Mouse (Mus musculus): ENCODE measurements around the gene Serpina10. TPM values are rescaled to one million over a fixed set of nuclear protein-coding genes. Genes with fewer than 3 reads are reported as not detected.
"Not testable (repeated sequence)": the region's sequence is repeated elsewhere in the genome, so short reads cannot be mapped to it uniquely, and the experiment has no call there.

Serpina10 gene
- 0.04 and 0.09 TPM in 2 replicates for polyA plus RNA-seq (2015; fragmentation: Nextera tagmentation; extraction: Ambion mirVana)

DNA sequence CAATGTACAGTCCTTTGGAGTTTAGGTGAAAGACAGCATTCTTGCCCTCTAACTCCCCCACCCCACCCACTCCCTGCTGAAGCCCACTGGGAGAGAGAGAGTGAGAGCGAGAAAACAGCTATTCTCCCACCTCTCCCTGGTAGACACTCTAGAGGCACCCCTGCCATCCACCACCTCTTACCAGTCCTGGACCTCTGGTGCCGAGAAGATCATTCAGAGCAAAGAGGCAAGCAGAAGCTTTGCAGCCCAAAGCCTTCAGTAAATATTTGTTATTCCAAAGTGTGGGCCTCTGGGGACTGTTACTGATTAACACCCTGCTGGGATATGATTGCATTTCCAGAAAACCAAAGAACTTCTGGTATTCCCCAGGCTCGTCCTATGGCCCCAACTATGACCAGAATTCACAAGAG, at the start of gene Serpina10:
TSS of gene Serpina10 (minus strand) at position 242 of the 410 bp plus-strand sequence.
- no peaks in the 10 kb centered on the region for H3K4me1 ChIP-seq
- 81% methylated on average over 3 of the region's 3 CpGs for WGBS
- H3K4me2 ChIP-seq = no peak within 1 kb of the TSS
- no peak within 1 kb of the TSS for H3K4me3 ChIP-seq
- ATAC-seq (replicated peaks) = no peak
- H3K9me3 ChIP-seq = no peaks in the 10 kb centered on the region
- H3K27me3 ChIP-seq (replicated peaks) = no peaks in the 10 kb centered on the region
- no peaks in the 10 kb centered on the region for H3K36me3 ChIP-seq (replicated peaks)
- H3K27ac ChIP-seq = no peak within 1 kb of the TSS
- H3K9ac ChIP-seq = no peak within 1 kb of the TSS

DNA sequence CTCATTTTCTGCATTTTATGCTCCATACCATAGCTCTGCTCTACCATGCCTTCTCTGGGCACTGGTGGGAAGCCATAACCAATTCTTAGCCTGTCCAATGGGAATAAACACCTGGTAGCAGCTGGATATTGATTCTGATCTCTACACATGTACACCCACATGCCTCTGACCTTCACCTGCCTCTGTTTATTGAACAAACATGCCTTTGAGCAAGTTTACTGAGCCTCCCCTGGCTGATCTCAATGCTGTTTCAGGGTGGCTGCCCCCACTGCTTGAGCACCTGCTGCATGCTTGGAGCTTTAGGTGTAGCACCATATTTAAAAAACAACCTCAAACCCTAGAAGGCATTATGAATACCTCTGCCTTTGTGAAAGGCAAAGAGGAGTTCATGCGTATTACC, 48.6 kb upstream of the Serpina10 start:
- H3K27me3 ChIP-seq (replicated peaks); H3K4me1 ChIP-seq; H3K9me3 ChIP-seq; H3K9ac ChIP-seq; H3K27ac ChIP-seq; H3K4me2 ChIP-seq; H3K4me3 ChIP-seq; H3K36me3 ChIP-seq (replicated peaks); ATAC-seq (replicated peaks): not testable (repeated sequence)
- WGBS = 91% methylated on average over 1 of the region's 1 CpGs

DNA sequence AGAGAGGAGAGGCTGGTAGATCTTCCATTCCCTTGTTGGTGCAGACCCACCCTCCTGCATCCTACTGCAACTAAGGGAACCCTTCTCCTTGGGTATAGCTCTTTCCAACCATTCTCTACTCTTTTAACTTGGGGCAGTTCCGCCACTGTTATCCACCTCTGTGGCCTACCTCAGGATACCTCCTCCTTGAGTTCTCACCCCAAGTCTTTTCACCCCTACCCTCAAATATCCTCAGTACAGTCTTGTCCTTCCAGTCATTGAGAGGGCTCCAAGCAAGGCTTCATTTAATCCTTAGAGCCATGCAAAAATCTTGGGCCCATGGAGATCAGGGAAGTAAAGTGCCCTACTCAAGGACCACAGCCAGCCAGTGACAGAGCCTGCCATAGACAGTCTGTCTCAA, 44.8 kb upstream of the Serpina10 start, which contains the start of gene Serpina16:
TSS of gene Serpina16 (minus strand) at position 101 of the 400 bp plus-strand sequence.
- Histone ChIP-seq H3K36me3 (replicated peaks) (no peaks in the 10 kb centered on the region), H3K27me3 (replicated peaks) (no peaks in the 10 kb centered on the region), H3K4me1 (no peaks in the 10 kb centered on the region), H3K9ac (no peak within 1 kb of the TSS), H3K4me2 (no peak within 1 kb of the TSS), H3K4me3 (no peak within 1 kb of the TSS), H3K27ac (no peak within 1 kb of the TSS), H3K9me3 (no peaks in the 10 kb centered on the region)
- WGBS = 98% methylated on average over 1 of the region's 1 CpGs
- no peak for ATAC-seq (replicated peaks)

DNA sequence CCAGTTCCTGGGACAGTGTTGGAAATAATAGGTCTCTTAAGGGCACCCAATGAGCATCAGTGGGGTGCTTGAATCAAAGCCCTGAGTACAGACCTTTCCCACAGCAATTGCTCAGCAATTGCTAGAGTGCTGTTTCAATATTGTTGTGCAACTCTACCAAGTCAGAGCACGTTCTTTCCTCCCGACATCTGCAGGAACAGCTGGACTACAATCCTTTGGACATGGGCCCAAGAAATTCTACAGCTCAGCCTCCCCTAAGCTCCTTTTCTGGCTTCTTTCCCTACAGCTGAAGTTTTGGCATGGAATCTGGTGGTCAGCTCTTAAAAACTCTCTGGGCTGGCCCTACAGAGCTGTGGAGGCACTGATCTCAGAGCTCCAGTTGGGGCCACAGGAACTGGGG, 41.9 kb upstream of the Serpina10 start:
- ATAC-seq (replicated peaks) = no peak
- H3K9ac ChIP-seq = no peak overlapping the region
- H3K4me2 ChIP-seq = no peak overlapping the region
- 89% methylated on average over 2 of the region's 2 CpGs for WGBS
- H3K4me3 ChIP-seq = no peak overlapping the region
- H3K4me1 ChIP-seq = no peaks in the 10 kb centered on the region
- no peaks in the 10 kb centered on the region for H3K36me3 ChIP-seq (replicated peaks)
- no peaks in the 10 kb centered on the region for H3K9me3 ChIP-seq
- no peak overlapping the region for H3K27ac ChIP-seq
- no peaks in the 10 kb centered on the region for H3K27me3 ChIP-seq (replicated peaks)

DNA sequence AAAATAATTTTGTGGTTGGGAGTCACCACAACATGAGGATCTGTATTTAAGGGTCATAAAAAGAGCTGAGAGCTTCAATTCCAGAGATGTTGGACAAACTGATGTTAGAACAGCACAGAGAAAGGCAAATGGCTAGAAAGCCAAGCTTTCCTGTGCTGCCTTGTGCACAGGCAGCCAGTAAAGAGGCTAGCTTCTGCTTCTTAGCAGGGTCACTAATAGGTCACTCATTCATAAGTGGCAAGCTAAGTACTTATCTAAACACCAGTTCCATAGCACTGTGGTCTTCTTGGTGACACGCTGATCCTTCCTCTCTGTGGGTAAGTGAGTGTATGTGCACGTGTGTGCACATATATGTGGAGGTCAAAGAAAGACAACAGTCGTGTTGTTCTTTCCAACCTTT, 40.2 kb upstream of the Serpina10 start:
- Histone ChIP-seq H3K4me2 (no peak overlapping the region), H3K9ac (no peak overlapping the region), H3K27ac (no peak overlapping the region), H3K9me3 (no peaks in the 10 kb centered on the region), H3K4me3 (no peak overlapping the region), H3K27me3 (replicated peaks) (no peaks in the 10 kb centered on the region), H3K4me1 (no peaks in the 10 kb centered on the region), H3K36me3 (replicated peaks) (no peaks in the 10 kb centered on the region)
- ATAC-seq (replicated peaks) = no peak
- 78% methylated on average over 3 of the region's 3 CpGs for WGBS

DNA sequence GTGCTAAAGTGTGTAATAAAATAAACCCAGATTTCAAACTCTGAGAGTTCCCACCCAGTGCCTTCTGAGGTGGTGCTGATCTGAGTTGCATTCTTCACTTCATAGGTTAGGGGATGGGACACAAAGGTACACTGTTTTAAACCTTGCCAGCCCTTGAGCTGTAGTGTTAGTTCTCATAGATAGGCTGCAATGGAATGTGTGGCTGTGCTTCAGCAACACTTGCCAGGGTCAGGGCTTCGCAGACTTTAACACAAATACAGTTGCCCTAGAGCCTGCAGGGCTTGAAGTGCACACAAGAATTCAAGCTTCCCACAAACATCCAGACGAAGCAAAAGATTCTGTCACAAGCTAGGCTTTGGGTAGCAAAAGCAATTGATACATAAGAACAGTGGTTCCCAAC, 39.7 kb upstream of the Serpina10 start:
- no peaks in the 10 kb centered on the region for H3K9me3 ChIP-seq
- 81% methylated on average over 2 of the region's 2 CpGs for WGBS
- no peak for ATAC-seq (replicated peaks)

DNA sequence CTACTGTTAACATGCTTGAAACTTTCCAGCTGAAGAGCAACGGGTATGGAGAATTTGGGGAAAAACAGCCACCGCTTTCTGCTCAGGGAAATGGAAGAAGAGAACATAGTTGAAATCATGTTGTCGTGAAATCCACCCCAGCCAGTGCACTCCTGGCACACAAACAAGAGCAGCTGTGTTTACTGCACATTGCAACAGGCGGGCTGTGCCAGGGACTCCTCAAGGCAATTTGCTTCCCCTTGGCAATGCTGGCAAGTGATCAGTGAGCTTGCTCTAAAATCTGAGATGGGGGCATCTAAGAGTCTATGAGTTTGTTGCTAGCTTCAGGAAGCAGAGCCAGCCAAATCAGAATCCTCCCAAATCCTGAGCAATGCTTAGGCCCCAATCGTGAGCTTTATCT, 39.1 kb upstream of the Serpina10 start:
- Histone ChIP-seq H3K9ac (no peak overlapping the region), H3K27ac (no peak overlapping the region), H3K4me3 (no peak overlapping the region), H3K36me3 (replicated peaks) (no peaks in the 10 kb centered on the region), H3K4me2 (no peak overlapping the region), H3K9me3 (no peaks in the 10 kb centered on the region), H3K4me1 (no peaks in the 10 kb centered on the region), H3K27me3 (replicated peaks) (no peaks in the 10 kb centered on the region)
- 80% methylated on average over 5 of the region's 5 CpGs for WGBS
- ATAC-seq (replicated peaks) = no peak

More for the DNA sequence above, 39.7 kb upstream of the Serpina10 start:
- Histone ChIP-seq H3K4me2 (no peak overlapping the region), H3K9ac (no peak overlapping the region), H3K4me1 (no peaks in the 10 kb centered on the region), H3K36me3 (replicated peaks) (no peaks in the 10 kb centered on the region), H3K27ac (no peak overlapping the region), H3K27me3 (replicated peaks) (no peaks in the 10 kb centered on the region), H3K4me3 (no peak overlapping the region)

DNA sequence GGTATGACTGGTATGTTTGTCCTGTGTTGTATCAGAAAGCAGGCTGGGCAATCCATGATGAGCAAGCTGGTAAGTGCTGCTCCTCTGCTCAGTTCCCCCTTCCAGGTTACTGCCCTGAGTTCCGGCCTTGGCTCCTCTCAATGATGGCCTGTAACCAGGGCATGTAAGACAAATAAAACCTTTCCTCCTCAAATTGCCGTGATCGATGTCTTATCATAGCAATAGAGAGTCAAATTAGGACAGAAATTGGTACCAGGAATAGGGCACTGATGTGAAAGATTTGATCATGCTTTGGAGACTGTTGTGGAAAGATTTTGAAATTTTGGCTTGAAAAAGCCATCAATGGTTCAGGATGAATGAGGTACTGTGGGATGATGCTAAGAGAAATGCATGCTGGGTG, 34.0 kb upstream of the Serpina10 start:
- Histone ChIP-seq H3K27ac (no peak overlapping the region), H3K4me2 (no peak overlapping the region), H3K9ac (no peak overlapping the region), H3K4me1 (no peaks in the 10 kb centered on the region), H3K4me3 (no peak overlapping the region), H3K36me3 (replicated peaks) (no peaks in the 10 kb centered on the region), H3K27me3 (replicated peaks) (no peaks in the 10 kb centered on the region), H3K9me3 (no peaks in the 10 kb centered on the region)
- ATAC-seq (replicated peaks) = no peak
- 90% methylated on average over 3 of the region's 3 CpGs for WGBS

DNA sequence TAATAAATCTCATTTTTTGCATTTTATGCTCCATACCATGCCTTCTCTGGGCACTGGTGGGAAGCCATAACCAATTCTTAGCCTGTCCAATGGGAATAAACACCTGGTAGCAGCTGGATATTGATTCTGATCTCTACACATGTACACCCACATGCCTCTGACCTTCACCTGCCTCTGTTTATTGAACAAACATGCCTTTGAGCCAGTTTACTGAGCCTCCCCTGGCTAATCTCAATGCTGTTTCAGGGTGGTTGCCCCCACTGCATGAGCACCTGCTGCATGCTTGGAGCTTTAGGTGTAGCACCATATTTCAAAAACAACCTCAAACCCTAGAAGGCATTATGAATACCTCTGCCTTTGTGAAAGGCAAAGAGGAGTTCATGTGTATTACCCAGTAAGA, 30.8 kb upstream of the Serpina10 start:
- not testable (repeated sequence) for H3K27me3 ChIP-seq (replicated peaks); H3K4me3 ChIP-seq; H3K36me3 ChIP-seq (replicated peaks); H3K9me3 ChIP-seq; H3K27ac ChIP-seq; H3K4me2 ChIP-seq; H3K9ac ChIP-seq; ATAC-seq (replicated peaks); H3K4me1 ChIP-seq

DNA sequence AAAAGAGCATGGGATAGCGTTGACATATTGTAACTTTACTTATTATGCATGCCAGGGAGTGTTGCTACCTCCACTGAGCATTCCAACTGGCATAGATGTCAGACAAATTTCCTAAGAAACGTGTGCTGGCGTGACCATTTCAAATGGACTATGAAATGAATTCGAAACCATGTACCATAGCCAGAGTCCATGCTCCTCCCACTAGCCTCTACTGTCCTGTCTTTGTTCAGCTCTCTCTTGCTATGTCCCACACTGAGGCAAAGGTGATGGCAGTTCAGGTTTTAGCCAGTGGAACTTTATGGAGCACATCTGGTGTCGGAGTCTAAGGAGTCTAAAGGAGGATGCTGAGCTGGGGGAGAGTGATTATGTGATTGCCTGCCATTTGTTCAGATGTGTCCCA, 28.8 kb upstream of the Serpina10 start:
- ATAC-seq (replicated peaks) = no peak
- Histone ChIP-seq H3K27ac (no peak overlapping the region), H3K9ac (no peak overlapping the region), H3K4me3 (no peak overlapping the region), H3K27me3 (replicated peaks) (no peaks in the 10 kb centered on the region), H3K4me2 (no peak overlapping the region), H3K36me3 (replicated peaks) (no peaks in the 10 kb centered on the region), H3K9me3 (no peaks in the 10 kb centered on the region), H3K4me1 (no peaks in the 10 kb centered on the region)
- WGBS = 85% methylated on average over 5 of the region's 5 CpGs

DNA sequence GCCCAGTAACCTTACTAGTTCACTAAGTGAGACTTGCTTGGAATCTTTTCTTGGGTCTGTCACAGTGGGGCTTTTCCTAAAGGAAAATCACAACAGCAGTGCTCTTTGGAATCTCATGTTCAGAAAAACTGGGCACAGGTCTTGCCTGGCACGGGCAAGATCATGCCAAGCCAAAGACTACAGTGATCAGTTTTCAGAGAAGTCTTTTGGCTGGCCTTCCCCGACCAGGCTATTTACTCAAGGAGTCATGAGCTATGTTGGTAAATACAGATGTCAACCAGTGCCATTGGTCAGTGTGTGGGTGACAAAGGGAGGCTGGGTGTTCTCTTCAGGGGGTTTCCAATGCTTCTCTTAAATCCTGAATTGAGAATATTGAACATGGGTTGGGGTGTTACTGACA, 27.9 kb upstream of the Serpina10 start:
- 91% methylated on average over 2 of the region's 2 CpGs for WGBS
- Histone ChIP-seq H3K4me3 (no peak overlapping the region), H3K4me2 (no peak overlapping the region), H3K27ac (no peak overlapping the region), H3K9ac (no peak overlapping the region), H3K4me1 (no peaks in the 10 kb centered on the region), H3K9me3 (no peaks in the 10 kb centered on the region), H3K27me3 (replicated peaks) (no peaks in the 10 kb centered on the region), H3K36me3 (replicated peaks) (no peaks in the 10 kb centered on the region)
- no peak for ATAC-seq (replicated peaks)

DNA sequence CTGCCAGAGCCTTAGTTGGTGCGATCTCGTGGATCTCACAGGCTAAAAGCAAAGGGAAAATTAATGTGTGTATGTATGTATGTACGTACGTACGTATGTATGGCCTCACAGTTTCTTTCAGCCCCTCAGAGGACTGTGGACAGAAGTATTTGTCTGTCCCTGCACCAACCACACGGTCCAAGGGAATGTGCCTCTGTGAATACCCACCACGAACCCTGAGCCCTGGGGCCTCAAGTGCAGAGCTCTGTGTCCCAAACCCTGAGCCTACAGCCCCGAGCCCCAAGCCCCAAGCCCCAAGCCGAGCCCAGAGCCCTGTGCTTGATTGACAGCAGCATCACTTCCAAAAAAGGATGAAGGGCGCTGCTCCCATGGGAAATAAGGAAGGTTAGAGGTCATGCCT, 26.7 kb upstream of the Serpina10 start:
- Histone ChIP-seq H3K36me3 (replicated peaks) (no peaks in the 10 kb centered on the region), H3K4me2 (no peak overlapping the region), H3K4me3 (no peak overlapping the region), H3K27ac (no peak overlapping the region), H3K9me3 (no peaks in the 10 kb centered on the region), H3K4me1 (no peaks in the 10 kb centered on the region), H3K27me3 (replicated peaks) (no peaks in the 10 kb centered on the region), H3K9ac (no peak overlapping the region)
- 80% methylated on average over 10 of the region's 10 CpGs for WGBS
- no peak for ATAC-seq (replicated peaks)

DNA sequence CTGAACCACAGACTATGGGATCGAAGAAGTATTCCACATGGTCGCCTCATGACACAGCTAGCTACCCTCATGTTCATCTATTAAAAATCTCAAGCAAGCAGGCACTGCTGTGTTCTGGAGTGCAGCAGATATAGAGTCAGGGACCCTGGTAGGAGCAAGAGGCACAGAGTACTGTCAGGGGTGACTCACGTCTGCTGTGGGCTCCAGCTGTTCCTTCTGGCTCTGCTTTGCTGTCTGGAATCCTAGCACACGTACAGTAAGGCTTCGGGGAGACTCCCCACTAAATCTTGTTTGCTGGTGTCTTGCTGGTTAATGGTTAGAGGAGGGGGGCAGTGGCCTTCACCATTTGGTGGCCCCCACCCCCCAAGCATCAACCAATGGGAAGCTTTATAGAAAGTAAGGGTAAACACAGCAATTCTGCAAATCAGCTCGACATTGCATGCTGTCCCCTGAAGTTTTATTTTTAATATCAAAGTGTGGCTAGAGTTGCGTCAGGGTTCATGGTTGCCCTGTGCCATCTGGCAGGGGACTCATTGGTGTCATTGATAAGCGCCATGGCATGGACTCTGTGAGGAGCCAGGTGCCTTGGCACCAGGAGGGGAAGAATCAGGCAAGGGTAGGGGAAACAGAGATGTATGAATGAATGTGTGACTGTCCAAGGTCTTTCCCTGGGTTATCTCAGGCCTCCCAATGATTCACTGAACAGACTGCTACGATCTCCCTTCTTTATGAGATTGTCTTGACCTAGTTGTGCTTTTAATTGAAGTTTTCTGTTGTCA, 25.8 kb upstream of the Serpina10 start, which contains the start of gene Serpina6:
TSS of gene Serpina6 (minus strand) at position 365 of the 779 bp plus-strand sequence.
- 87% methylated on average over 9 of the region's 9 CpGs for WGBS
- H3K27ac ChIP-seq = no peak within 1 kb of the TSS
- no peak within 1 kb of the TSS for H3K4me2 ChIP-seq
- no peaks in the 10 kb centered on the region for H3K27me3 ChIP-seq (replicated peaks)
- H3K4me1 ChIP-seq = no peaks in the 10 kb centered on the region
- H3K36me3 ChIP-seq (replicated peaks) = no peaks in the 10 kb centered on the region
- no peaks in the 10 kb centered on the region for H3K9me3 ChIP-seq
- no peak within 1 kb of the TSS for H3K9ac ChIP-seq
- no peak for ATAC-seq (replicated peaks)
- H3K4me3 ChIP-seq = no peak within 1 kb of the TSS
